Mouse (Mus musculus) liver, embryonic 13.5 days (tissue): ENCODE measurements around the gene Kif18a. TPM values are rescaled to one million over a fixed set of nuclear protein-coding genes. Genes with fewer than 3 reads are reported as not detected.

ENCODE experiments used
- ATAC-seq: fragments of 200-750 bp; cut with Nextera tagmentation; 2 replicates; pipeline ENCODE4 v1.8.0; 2017; ENCODE audit warnings: low read depth, mild to moderate bottlenecking, moderate number of reproducible peaks, moderate library complexity
- DNase-seq: peaks from one replicate; pipeline ENCODE4 v3.0.0; 2022
- H3K27ac ChIP-seq: fragments of 300-500 bp; sonication (generic); 2 replicates; pipeline ENCODE4 v1.5.1; 2015; ENCODE audit warnings: moderate library complexity, mild to moderate bottlenecking, inconsistent platforms
- H3K27me3 ChIP-seq: fragments of 300-500 bp; sonication (generic); 2 replicates; pipeline ENCODE4 v1.6.1; 2015; ENCODE audit warnings: mild to moderate bottlenecking, inconsistent platforms
- H3K36me3 ChIP-seq: fragments of 300-500 bp; sonication (generic); 2 replicates; pipeline ENCODE4 v1.6.1; 2015; ENCODE audit warnings: mild to moderate bottlenecking, inconsistent platforms
- H3K4me1 ChIP-seq: fragments of 300-500 bp; sonication (generic); replicated peaks from 2 replicates; pipeline ENCODE4 v1.6.1; 2015; ENCODE audit warnings: inconsistent platforms
- H3K4me2 ChIP-seq: fragments of 300-500 bp; sonication (generic); 2 replicates; pipeline ENCODE4 v1.6.1; 2015; ENCODE audit warnings: inconsistent platforms, mild to moderate bottlenecking, moderate library complexity
- H3K4me3 ChIP-seq: fragments of 300-500 bp; sonication (generic); replicated peaks from 2 replicates; pipeline ENCODE4 v1.5.1; 2015; ENCODE audit warnings: mild to moderate bottlenecking, inconsistent platforms
- H3K9ac ChIP-seq: fragments of 300-500 bp; sonication (generic); 2 replicates; pipeline ENCODE4 v1.6.1; 2015; ENCODE audit warnings: mild to moderate bottlenecking, inconsistent platforms
- H3K9me3 ChIP-seq: fragments of 300-500 bp; sonication (generic); replicated peaks from 2 replicates; pipeline ENCODE4 v1.6.1; 2016; ENCODE audit warnings: inconsistent platforms
- WGBS: fragments of 180-500 bp; shearing (Covaris S2); methylation state at CpG from one replicate; pipeline ENCODE4 v1.1.7; 2015; ENCODE audit not compliant: insufficient replicate concordance; 5-methylcytosine and 5-hydroxymethylcytosine counted together
- polyA plus RNA-seq: library from polyadenylated mRNA; unstranded; fragments of >200 nt; fragmentation: Nextera tagmentation; extraction: Ambion mirVana; gene quantifications from 2 replicates; pipeline ENCODE4 v1.2.1, GENCODE M21; 2015

Kif18a gene
- polyA plus RNA-seq, 1 experiment from 2014 or later: 26.2 TPM

- H3K4me1 ChIP-seq: no peaks in the 10 kb centered on the region
- no peak overlapping the region for H3K4me3 ChIP-seq
- ATAC-seq: no peak
- H3K36me3 ChIP-seq: no peaks in the 10 kb centered on the region
- no peak overlapping the region for H3K27ac ChIP-seq
- H3K27me3 ChIP-seq: no peaks in the 10 kb centered on the region
- WGBS: 28% methylated on average over 2 of the region's 2 CpGs
- H3K9me3 ChIP-seq: no peaks in the 10 kb centered on the region
- DNase-seq: no peak
- no peak overlapping the region for H3K9ac ChIP-seq
- H3K4me2 ChIP-seq: no peak overlapping the region
These were observed 94.3 kb downstream of the Kif18a start for GRCm38 (mm10) chr2:109374881-109375280.

- no peaks in the 10 kb centered on the region for H3K27me3 ChIP-seq
- no peak overlapping the region for H3K4me2 ChIP-seq
- no peaks in the 10 kb centered on the region for H3K9me3 ChIP-seq
- 49% methylated on average over 1 of the region's 1 CpGs for WGBS
- no peak for DNase-seq
- H3K4me3 ChIP-seq: no peak overlapping the region
- no peak overlapping the region for H3K27ac ChIP-seq
- no peaks in the 10 kb centered on the region for H3K4me1 ChIP-seq
- ATAC-seq: no peak
- no peak overlapping the region for H3K9ac ChIP-seq
- H3K36me3 ChIP-seq: no peaks in the 10 kb centered on the region
These were observed 103.5 kb downstream of the Kif18a start for GRCm38 (mm10) chr2:109384019-109384418.

GRCm38 (mm10) chr2:109386211-109386610 is 105.7 kb downstream of the Kif18a start:
- H3K4me2 ChIP-seq: no peak overlapping the region
- no peak for ATAC-seq
- H3K9ac ChIP-seq: no peak overlapping the region
- H3K36me3 ChIP-seq: no peaks in the 10 kb centered on the region
- H3K27ac ChIP-seq: no peak overlapping the region
- 26% methylated on average over 1 of the region's 1 CpGs for WGBS
- no peak overlapping the region for H3K4me3 ChIP-seq
- no peak for DNase-seq
- no peaks in the 10 kb centered on the region for H3K9me3 ChIP-seq
- no peaks in the 10 kb centered on the region for H3K4me1 ChIP-seq
- no peaks in the 10 kb centered on the region for H3K27me3 ChIP-seq

GRCm38 (mm10) chr2:109388733-109389132 is 108.2 kb downstream of the Kif18a start:
- Histone ChIP-seq H3K9me3 (no peaks in the 10 kb centered on the region), H3K36me3 (no peaks in the 10 kb centered on the region), H3K27ac (no peak overlapping the region), H3K27me3 (no peaks in the 10 kb centered on the region), H3K4me3 (no peak overlapping the region), H3K9ac (no peak overlapping the region), H3K4me2 (no peak overlapping the region), H3K4me1 (no peaks in the 10 kb centered on the region)
- ATAC-seq: no peak
- no peak for DNase-seq
- 31% methylated on average over 5 of the region's 5 CpGs for WGBS

- Histone ChIP-seq H3K4me2 (no peak overlapping the region), H3K4me1 (no peaks in the 10 kb centered on the region), H3K27me3 (no peaks in the 10 kb centered on the region), H3K4me3 (no peak overlapping the region), H3K9me3 (no peaks in the 10 kb centered on the region), H3K9ac (no peak overlapping the region), H3K36me3 (no peaks in the 10 kb centered on the region), H3K27ac (no peak overlapping the region)
- ATAC-seq: no peak
- no peak for DNase-seq
- 42% methylated on average over 1 of the region's 1 CpGs for WGBS
These were observed 109.4 kb downstream of the Kif18a start for GRCm38 (mm10) chr2:109389977-109390376.

Other genes with a start within 250 kb of the Kif18a start
- gene Mettl15, start within 50 bp of the Kif18a start, polyA plus RNA-seq: 7.0 and 7.9 TPM in 2 replicates